Comparison of ENCODE assay signal across 8 mouse cellular contexts in genomic region chr5:108460461-108460860, GRCm38 (mm10). TPM values are rescaled to one million over a fixed set of nuclear protein-coding genes. Genes with fewer than 3 reads are reported as not detected.
A peak's percentile ranks its signal among the peaks of the same experiment; 100 is the strongest.
DNase-seq lines count a peak whose midpoint lies in the region; ATAC-seq lines count a peak whose summit lies in the region.

No protein-coding gene starts in this region.

- H3K9ac ChIP-seq in stomach, embryonic 14.5 days (replicated peaks; ENCODE audit: low read depth, low read length), result no peak overlapping the region

- no peaks in the 10 kb centered on the region for H3K9me3 ChIP-seq in megakaryocyte, embryonic 14.5 days
- H3K9me3 ChIP-seq in limb, embryonic 10.5 days (replicated peaks), result no peaks in the 10 kb centered on the region
- no peaks in the 10 kb centered on the region for H3K9me3 ChIP-seq in stomach, embryonic 14.5 days (ENCODE audit: control insufficient read depth, low read depth, low read length)

- no peaks in the 10 kb centered on the region for H3K36me3 ChIP-seq in megakaryocyte, embryonic 14.5 days (replicated peaks; ENCODE audit: low read length)
- H3K36me3 ChIP-seq in limb, embryonic 10.5 days, result peaks cover 4% of the 10 kb centered on the region; the same call in 1 of the 2 replicates
- H3K36me3 ChIP-seq in stomach, embryonic 14.5 days (ENCODE audit: control insufficient read depth, insufficient read depth, low read length), result no peaks in the 10 kb centered on the region

- no peak overlapping the region for H3K27ac ChIP-seq in limb, embryonic 10.5 days
- no peak overlapping the region for H3K27ac ChIP-seq in stomach, embryonic 14.5 days (ENCODE audit: low read length)

- H3K4me1 ChIP-seq in megakaryocyte, embryonic 14.5 days, result peaks cover 53% of the 10 kb centered on the region
- peaks cover 27% of the 10 kb centered on the region for H3K4me1 ChIP-seq in limb, embryonic 10.5 days
- H3K4me1 ChIP-seq in stomach, embryonic 14.5 days (ENCODE audit: control insufficient read depth, insufficient read depth, low read length), result peaks cover 17% of the 10 kb centered on the region

- peak; percentile 26 for DNase-seq in cerebellum, adult 11-12 months
- no peak for DNase-seq in limb, embryonic 10.5 days (ENCODE audit: low spot score)
- DNase-seq in retina, embryonic 14.5 days (ENCODE audit: low spot score), result no peak
- no peak for DNase-seq in spleen, postnatal 14 days (ENCODE audit: low spot score in 2 of 2)

- peaks cover 2% of the 10 kb centered on the region for H3K27me3 ChIP-seq in megakaryocyte, embryonic 14.5 days (replicated peaks)
- H3K27me3 ChIP-seq in limb, embryonic 10.5 days (ENCODE audit: low read depth, poor library complexity, severe bottlenecking), result peaks cover 13% of the 10 kb centered on the region
- no peaks in the 10 kb centered on the region for H3K27me3 ChIP-seq in stomach, embryonic 14.5 days (ENCODE audit: control insufficient read depth, insufficient read depth, low read length)

- WGBS in limb, embryonic 10.5 days, result 41% methylated on average over 6 of the region's 6 CpGs
- WGBS in stomach, embryonic 14.5 days, result 34% methylated on average over 6 of the region's 6 CpGs

- peak overlapping the region; percentile 97 for H3K4me3 ChIP-seq in megakaryocyte, embryonic 14.5 days (replicated peaks)
- H3K4me3 ChIP-seq in limb, embryonic 10.5 days, result peak overlapping the region; percentile 88
- peak overlapping the region; percentile 96 for H3K4me3 ChIP-seq in stomach, embryonic 14.5 days (ENCODE audit: low read depth, low read length)

- H3K4me2 ChIP-seq in stomach, embryonic 14.5 days (replicated peaks; ENCODE audit: low read depth, low read length), result peak overlapping the region; percentile 98

- ATAC-seq in cerebellum, adult (ENCODE audit: insufficient number of reproducible peaks, low FRiP score, low TSS enrichment), result no peak
- no peak for ATAC-seq in megakaryocyte, adult 5-6 weeks (ENCODE audit: poor library complexity, severe bottlenecking)
- no peak for ATAC-seq in stomach, embryonic 14.5 days (ENCODE audit: insufficient number of reproducible peaks, insufficient read depth, low FRiP score, low read depth)

RNA-seq across cellular contexts. Expression of gene Pcgf3, which starts 0.6 kb away (rescaled TPM):
- polyA plus RNA-seq in megakaryocyte, embryonic 14.5 days (2012; ENCODE audit: insufficient read depth, low replicate concordance), result 3.8 and 9.2 TPM in 2 replicates
- total RNA-seq in megakaryocyte, adult 5-6 weeks (2015), result 13.0 and 16.5 TPM in 2 replicates
- total RNA-seq in megakaryocyte, adult 5-6 weeks (2017), result 9.5 and 13.5 TPM in 2 replicates
- 24.1 and 27.1 TPM in 2 replicates for polyA plus RNA-seq in limb, embryonic 10.5 days (2016; fragmentation: Nextera tagmentation; extraction: Ambion mirVana)
- polyA plus RNA-seq in stomach, embryonic 14.5 days (2014; fragmentation: Nextera tagmentation; extraction: Ambion mirVana), result 27.2 and 34.0 TPM in 2 replicates

RNA-seq across cellular contexts. Expression of gene Mfsd7a, which starts 11.8 kb away (rescaled TPM):
- 0.86 TPM in 1 of 2 replicates, not detected in the other for polyA plus RNA-seq in megakaryocyte, embryonic 14.5 days (2012; ENCODE audit: insufficient read depth, low replicate concordance)
- 8.7 and 9.5 TPM in 2 replicates for total RNA-seq in megakaryocyte, adult 5-6 weeks (2015)
- 15.2 and 21.7 TPM in 2 replicates for total RNA-seq in megakaryocyte, adult 5-6 weeks (2017)
- polyA plus RNA-seq in limb, embryonic 10.5 days (2016; fragmentation: Nextera tagmentation; extraction: Ambion mirVana), result 0.09 and 0.20 TPM in 2 replicates
- 0.29 and 0.54 TPM in 2 replicates for polyA plus RNA-seq in stomach, embryonic 14.5 days (2014; fragmentation: Nextera tagmentation; extraction: Ambion mirVana)

RNA-seq across cellular contexts. Expression of gene Atp5k, which starts 26.2 kb away (rescaled TPM):
- 46.6 and 183 TPM in 2 replicates for polyA plus RNA-seq in megakaryocyte, embryonic 14.5 days (2012; ENCODE audit: insufficient read depth, low replicate concordance)
- total RNA-seq in megakaryocyte, adult 5-6 weeks (2015), result 197 and 209 TPM in 2 replicates
- total RNA-seq in megakaryocyte, adult 5-6 weeks (2017), result 132 and 217 TPM in 2 replicates
- 385 and 399 TPM in 2 replicates for polyA plus RNA-seq in limb, embryonic 10.5 days (2016; fragmentation: Nextera tagmentation; extraction: Ambion mirVana)
- polyA plus RNA-seq in stomach, embryonic 14.5 days (2014; fragmentation: Nextera tagmentation; extraction: Ambion mirVana), result 402 and 448 TPM in 2 replicates
